Mouse (Mus musculus) right cerebral cortex, postnatal 14 days (tissue): ENCODE results near the gene Tmem98.

ENCODE experiments used
- DNase-seq: peaks from one replicate; pipeline ENCODE4 v3.0.0; 2022

Tmem98 gene

GRCm38 (mm10) chr11:80809993-80810821 lies at the start of gene Tmem98:
Gene Tmem98, plus strand, starts transcription at chr11:80810175.
- no peak for DNase-seq

GRCm38 (mm10) chr11:80761285-80761974 lies 48.5 kb upstream of the Tmem98 start:
- DNase-seq: no peak

GRCm38 (mm10) chr11:80762066-80762465 lies 47.9 kb upstream of the Tmem98 start:
- DNase-seq: no peak

- no peak for DNase-seq
Observed at GRCm38 (mm10) chr11:80766068-80766467, 43.9 kb upstream of the Tmem98 start.

- DNase-seq: no peak
Observed at GRCm38 (mm10) chr11:80766472-80767319, 43.3 kb upstream of the Tmem98 start.

GRCm38 (mm10) chr11:80767320-80767617 lies 42.7 kb upstream of the Tmem98 start:
- no peak for DNase-seq

GRCm38 (mm10) chr11:80771186-80771585 lies 38.8 kb upstream of the Tmem98 start:
- no peak for DNase-seq

- DNase-seq: no peak
Observed at GRCm38 (mm10) chr11:80771596-80772250, 38.3 kb upstream of the Tmem98 start.

GRCm38 (mm10) chr11:80772595-80773210 lies 37.3 kb upstream of the Tmem98 start:
- DNase-seq: no peak

- no peak for DNase-seq
Observed at GRCm38 (mm10) chr11:80775535-80775934, 34.4 kb upstream of the Tmem98 start.

GRCm38 (mm10) chr11:80777708-80778107 lies 32.3 kb upstream of the Tmem98 start:
- DNase-seq: no peak

GRCm38 (mm10) chr11:80778157-80778556 lies 31.8 kb upstream of the Tmem98 start:
- no peak for DNase-seq

- DNase-seq: no peak
Observed at GRCm38 (mm10) chr11:80778916-80779526, 31.0 kb upstream of the Tmem98 start.

GRCm38 (mm10) chr11:80779527-80780344 lies 30.2 kb upstream of the Tmem98 start, which contains the start of gene Myo1d:
Gene Myo1d, minus strand, starts transcription at chr11:80780025.
- DNase-seq: peak; percentile 86

GRCm38 (mm10) chr11:80781535-80781934 lies 28.4 kb upstream of the Tmem98 start:
- DNase-seq: no peak

GRCm38 (mm10) chr11:80783460-80783859 lies 26.5 kb upstream of the Tmem98 start:
- no peak for DNase-seq

- no peak for DNase-seq
Observed at GRCm38 (mm10) chr11:80784294-80784743, 25.7 kb upstream of the Tmem98 start.

GRCm38 (mm10) chr11:80785672-80786071 lies 24.3 kb upstream of the Tmem98 start:
- DNase-seq: no peak

- no peak for DNase-seq
Observed at GRCm38 (mm10) chr11:80789647-80790240, 20.2 kb upstream of the Tmem98 start.

- DNase-seq: no peak
Observed at GRCm38 (mm10) chr11:80790413-80790812, 19.6 kb upstream of the Tmem98 start.
